Mouse (Mus musculus) olfactory bulb, adult 2 months (tissue): ENCODE results near the gene Polr3h.

Experiments used
- CTCF ChIP-seq: fragments of 200-500 bp; IDR thresholded peaks from 2 replicates; pipeline ENCODE4 v1.5.1; 2012; ENCODE audit warnings: low read depth, mild to moderate bottlenecking, low read length, moderate library complexity; ENCODE audit not compliant: insufficient read depth
- POLR2A ChIP-seq: fragments of 200-500 bp; IDR thresholded peaks from 2 replicates; pipeline ENCODE4 v1.6.1; 2012; ENCODE audit warnings: mild to moderate bottlenecking, low read depth, low read length, moderate library complexity; ENCODE audit not compliant: insufficient read depth

DNA sequence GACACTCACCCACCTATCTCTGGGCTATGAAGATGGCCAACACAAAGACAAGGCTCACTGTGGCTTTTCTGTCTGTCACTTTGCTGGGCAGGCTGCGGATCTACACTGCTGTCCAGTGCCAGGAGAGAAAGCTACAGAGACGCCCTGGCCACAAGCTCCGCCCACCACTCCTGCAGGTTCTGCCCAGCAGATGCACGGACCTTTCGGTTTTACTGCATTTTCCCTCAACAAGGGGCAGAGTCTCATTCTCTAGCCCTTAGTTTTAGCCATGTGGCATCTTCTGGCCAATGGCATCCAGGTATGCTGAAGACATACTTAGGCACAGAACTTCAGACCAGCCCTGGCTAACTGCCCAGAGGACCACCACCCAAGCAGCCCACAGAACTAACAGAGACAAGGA is 4.8 kb downstream of the Polr3h start:
- TF ChIP-seq CTCF (no peak), POLR2A (no peak)
